Comparison of ENCODE assay signal across 9 mouse cellular contexts in genomic region chr17:65071114-65071513, GRCm38 (mm10).
A peak's percentile ranks its signal among the peaks of the same experiment; 100 is the strongest.
DNase-seq lines count a peak whose midpoint lies in the region; ATAC-seq and TF ChIP-seq lines count a peak whose summit lies in the region.
"Had no signal": no experiment of that assay in that cellular context is flagged by ENCODE, and none has a peak within 500 bp of the region (broad histone marks: within the 10 kb centered on the region; RNA-seq: fewer than 3 reads in every experiment).

No protein-coding gene starts in this region.

- no peaks in the 10 kb centered on the region for H3K27me3 ChIP-seq in kidney, embryonic 14.5 days (ENCODE audit: control insufficient read depth, insufficient read depth, low read length)
- H3K27me3 ChIP-seq: embryonic facial prominence, embryonic 12.5 days had no signal

- peak; percentile 3 for DNase-seq in adrenal gland, adult 2 months
- DNase-seq in adrenal gland, postnatal 4 days (ENCODE audit: low spot score in 2 of 2): no peak
- DNase-seq in kidney, postnatal 10 days: peak; percentile 36
- peak; percentile 56 for DNase-seq in ES-E14 (ENCODE audit: low read depth, low spot score)
- peak; percentile 8 to 45 for DNase-seq in frontal cortex, postnatal 36 days (ENCODE audit: low spot score in 2 of 2)
- DNase-seq in yolk sac, embryonic 10.5 days (ENCODE audit: low spot score): no peak
- no peak for DNase-seq in cerebellum, adult 18-20 months

- no peak overlapping the region for H3K9ac ChIP-seq in kidney, embryonic 14.5 days (ENCODE audit: low read depth, low read length)
- no peak overlapping the region for H3K9ac ChIP-seq in ES-E14 (ENCODE audit: insufficient read depth, low read depth, low read length, poor library complexity, severe bottlenecking)
- H3K9ac ChIP-seq: embryonic facial prominence, embryonic 12.5 days had no signal

- no peaks in the 10 kb centered on the region for H3K4me1 ChIP-seq in kidney, embryonic 14.5 days (ENCODE audit: control insufficient read depth, insufficient read depth, low read length)
- no peaks in the 10 kb centered on the region for H3K4me1 ChIP-seq in ES-E14 (ENCODE audit: control insufficient read depth in 2 of 2, insufficient read depth in 2 of 2, low read length in 2 of 2, poor library complexity in 1 of 2)
- H3K4me1 ChIP-seq: embryonic facial prominence, embryonic 12.5 days had no signal

- ATAC-seq in kidney, embryonic 14.5 days (ENCODE audit: low FRiP score, low TSS enrichment): no peak; the same call in 1 of the 2 replicates

- no peaks in the 10 kb centered on the region for H3K36me3 ChIP-seq in kidney, embryonic 14.5 days (ENCODE audit: control insufficient read depth, insufficient read depth, low read length)
- no peaks in the 10 kb centered on the region for H3K36me3 ChIP-seq in ES-E14 (ENCODE audit: control insufficient read depth, insufficient read depth, low read length, poor library complexity, severe bottlenecking)
- H3K36me3 ChIP-seq: embryonic facial prominence, embryonic 12.5 days had no signal

- WGBS in kidney, embryonic 14.5 days: 48% methylated on average over 3 of the region's 3 CpGs

- no peak overlapping the region for H3K4me2 ChIP-seq in kidney, embryonic 14.5 days (replicated peaks; ENCODE audit: low read depth, low read length)
- H3K4me2 ChIP-seq: embryonic facial prominence, embryonic 12.5 days had no signal

- H3K9me3 ChIP-seq in kidney, embryonic 14.5 days (ENCODE audit: control insufficient read depth, low read length): no peaks in the 10 kb centered on the region
- no peaks in the 10 kb centered on the region for H3K9me3 ChIP-seq in ES-E14 (ENCODE audit: control insufficient read depth, insufficient read depth, low read depth, low read length)
- H3K9me3 ChIP-seq: embryonic facial prominence, embryonic 12.5 days had no signal

- no peak overlapping the region for H3K27ac ChIP-seq in kidney, embryonic 14.5 days (ENCODE audit: low read depth, low read length)
- no peak overlapping the region for H3K27ac ChIP-seq in ES-E14 (ENCODE audit: insufficient read depth, low read depth, low read length, poor library complexity, severe bottlenecking)
- H3K27ac ChIP-seq: embryonic facial prominence, embryonic 12.5 days had no signal

- no peak overlapping the region for H3K4me3 ChIP-seq in kidney, embryonic 14.5 days (ENCODE audit: low read length)
- H3K4me3 ChIP-seq in ES-E14 (ENCODE audit: insufficient read depth in 1 of 2, low read depth in 1 of 2, low read length in 2 of 2, poor library complexity in 1 of 2, severe bottlenecking in 1 of 2): no peak overlapping the region
- H3K4me3 ChIP-seq: embryonic facial prominence, embryonic 12.5 days had no signal

- in situ Hi-C loops in ES-E14 (cut with MboI; ENCODE audit: low sequenced_read_pairs in 2 of 2, unreplicated experiment in 2 of 2): loop anchor here in 1 of 2 experiments (10.0 kb wide), 1 partner anchor 254 kb away; no protein-coding TSS in a partner anchor

TF ChIP-seq in ES-E14, 5 proteins besides CTCF, POLR2A, EP300 and RAD21:
- TF ChIP-seq HCFC1 (IDR thresholded peaks at IDR 0.05; ENCODE audit: borderline replicate concordance, insufficient read depth, low read length) (no peak), ZC3H11A (IDR thresholded peaks at IDR 0.05; ENCODE audit: borderline replicate concordance, low read depth, low read length) (0 out of 2 replicates have a peak, but pooled peaks have one; percentile 44), CHD2 (IDR thresholded peaks at IDR 0.05; ENCODE audit: low read depth, low read length) (no peak)

Comparison
In these comparisons a context has a peak if more than half of its experiments do, and no peak if none do; other contexts are left out.
1. DNase-seq: peak in adrenal gland, adult 2 months (single experiment), kidney, postnatal 10 days (single experiment), ES-E14 (single experiment) and frontal cortex, postnatal 36 days (2 of 2); none in adrenal gland, postnatal 4 days (0 of 2), yolk sac, embryonic 10.5 days (single experiment) and cerebellum, adult 18-20 months (0 of 2).